Mouse (Mus musculus) embryonic fibroblast, embryonic 13.5 days (primary cell): ENCODE measurements around the gene Cd79b.

Source experiments
- CTCF ChIP-seq: IDR thresholded peaks from 2 replicates; pipeline ENCODE4 v1.5.1; 2011; ENCODE audit warnings: mild to moderate bottlenecking, control low read depth, low read length, moderate library complexity, borderline replicate concordance; ENCODE audit not compliant: insufficient read depth
- POLR2A ChIP-seq: IDR thresholded peaks from 2 replicates; pipeline ENCODE4 v1.6.1; 2011; ENCODE audit warnings: low read depth, mild to moderate bottlenecking, control low read depth, low read length, moderate library complexity

GRCm38 (mm10) chr11:106306065-106306385, 8.5 kb downstream of the Cd79b start:
- TF ChIP-seq CTCF (no peak), POLR2A (no peak)
